Mouse (Mus musculus): ENCODE data around the gene Tnfrsf23.
A peak's percentile ranks its signal among the peaks of the same experiment; 100 is the strongest.
"Not testable (repeated sequence)": the region's sequence is repeated elsewhere in the genome, so short reads cannot be mapped to it uniquely, and the experiment has no call there.

Tnfrsf23 gene

GRCm38 (mm10) chr7:143684569-143684968, 1.1 kb downstream of the Tnfrsf23 start:
- not testable (repeated sequence) for DNase-seq (ENCODE audit: low read depth, low spot score)

- no peak for DNase-seq (ENCODE audit: low read depth, low spot score)
Observed at GRCm38 (mm10) chr7:143681566-143681965, 4.1 kb downstream of the Tnfrsf23 start.

GRCm38 (mm10) chr7:143680836-143681235, 4.8 kb downstream of the Tnfrsf23 start:
- DNase-seq (ENCODE audit: low read depth, low spot score), result not testable (repeated sequence)

- DNase-seq (ENCODE audit: low read depth, low spot score), result not testable (repeated sequence)
Observed at GRCm38 (mm10) chr7:143679650-143680049, 6.0 kb downstream of the Tnfrsf23 start.

GRCm38 (mm10) chr7:143666427-143667311, 19.0 kb downstream of the Tnfrsf23 start:
- peak; percentile 55 for DNase-seq (ENCODE audit: low read depth, low spot score)

GRCm38 (mm10) chr7:143663470-143663869, 22.2 kb downstream of the Tnfrsf23 start:
- DNase-seq (ENCODE audit: low read depth, low spot score), result no peak

- DNase-seq (ENCODE audit: low read depth, low spot score), result no peak
Observed at GRCm38 (mm10) chr7:143660797-143661196, 24.9 kb downstream of the Tnfrsf23 start.

- not testable (repeated sequence) for DNase-seq (ENCODE audit: low read depth, low spot score)
Observed at GRCm38 (mm10) chr7:143649769-143650346, 35.8 kb downstream of the Tnfrsf23 start.

GRCm38 (mm10) chr7:143649034-143649768, 36.5 kb downstream of the Tnfrsf23 start, which contains the start of gene Tnfrsf22:
TSS of gene Tnfrsf22 (minus strand) at chr7:143649661.
- peak; percentile 91 for DNase-seq (ENCODE audit: low read depth, low spot score)

GRCm38 (mm10) chr7:143643949-143644348, 41.7 kb downstream of the Tnfrsf23 start:
- peak; percentile 38 for DNase-seq (ENCODE audit: low read depth, low spot score)

GRCm38 (mm10) chr7:143636674-143637073, 49.0 kb downstream of the Tnfrsf23 start:
- peak; percentile 54 for DNase-seq (ENCODE audit: low read depth, low spot score)

GRCm38 (mm10) chr7:143631503-143631902, 54.2 kb downstream of the Tnfrsf23 start:
- DNase-seq (ENCODE audit: low read depth, low spot score), result no peak

GRCm38 (mm10) chr7:143629501-143629900, 56.2 kb downstream of the Tnfrsf23 start:
- DNase-seq (ENCODE audit: low read depth, low spot score), result peak; percentile 84

- DNase-seq (ENCODE audit: low read depth, low spot score), result peak; percentile 75
Observed at GRCm38 (mm10) chr7:143628540-143628939, 57.1 kb downstream of the Tnfrsf23 start, which contains the start of gene Tnfrsf26. TSS of gene Tnfrsf26 (minus strand) at chr7:143628722.

GRCm38 (mm10) chr7:143627555-143628286, 58.0 kb downstream of the Tnfrsf23 start:
- peak; percentile 75 for DNase-seq (ENCODE audit: low read depth, low spot score)

GRCm38 (mm10) chr7:143626178-143626577, 59.5 kb downstream of the Tnfrsf23 start:
- peak; percentile 68 for DNase-seq (ENCODE audit: low read depth, low spot score)

GRCm38 (mm10) chr7:143625151-143625550, 60.5 kb downstream of the Tnfrsf23 start:
- DNase-seq (ENCODE audit: low read depth, low spot score), result peak; percentile 81

GRCm38 (mm10) chr7:143624561-143624960, 61.1 kb downstream of the Tnfrsf23 start:
- peak; percentile 57 for DNase-seq (ENCODE audit: low read depth, low spot score)

GRCm38 (mm10) chr7:143620951-143621350, 64.7 kb downstream of the Tnfrsf23 start:
- DNase-seq (ENCODE audit: low read depth, low spot score), result no peak

All from CD4-positive helper T cell, adult 2 months (primary cell).